Mouse (Mus musculus): ENCODE data around the gene Lhfpl4.

DNA sequence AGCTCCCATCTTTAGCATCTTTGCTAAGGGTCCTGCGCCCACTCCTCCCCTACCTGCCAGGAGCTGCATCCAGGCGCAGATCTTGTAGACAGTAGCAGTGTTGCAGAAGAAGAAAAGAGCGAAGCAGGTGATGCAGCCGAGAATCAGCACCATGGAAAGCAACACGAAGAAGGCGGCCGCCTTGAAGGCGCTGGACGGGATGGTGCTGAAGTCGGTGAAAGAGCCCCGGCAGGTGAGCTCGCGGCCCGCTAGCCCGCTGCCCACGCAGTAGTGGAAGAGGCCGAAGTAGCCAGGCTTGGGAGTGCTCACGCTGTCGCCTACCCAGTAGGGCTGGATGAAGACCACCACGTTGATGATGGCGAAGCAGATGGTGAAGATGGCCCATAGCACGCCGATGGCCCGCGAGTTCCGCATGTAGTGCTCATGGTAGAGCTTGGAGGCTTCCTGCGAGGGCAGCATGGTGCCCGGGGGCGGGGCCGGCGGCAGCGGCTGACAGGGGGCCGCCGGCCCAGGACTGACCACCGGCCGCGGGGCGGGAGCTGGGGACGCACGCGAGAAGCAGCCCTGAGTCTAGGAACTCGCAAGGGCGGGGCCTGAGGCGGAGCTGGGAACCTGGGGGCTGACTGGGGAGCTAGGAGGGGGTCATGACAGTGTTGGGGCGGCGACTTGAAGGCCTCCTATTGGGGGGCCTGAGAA is 1.3 kb downstream of the Lhfpl4 start:
- TF ChIP-seq CTCF (IDR thresholded peaks at IDR 0.05; ENCODE audit: control insufficient read depth, insufficient read depth, insufficient replicate concordance, low read depth, low read length) (no peak), POLR2A (IDR thresholded peaks at IDR 0.05; ENCODE audit: control insufficient read depth, low read depth, low read length) (no peak)

Data from testis, adult 2 months (tissue).